In genomic region chr5:17816170-17816569, GRCm38 (mm10) we compare ENCODE assay signal across 10 mouse cellular contexts.
A peak's percentile ranks its signal among the peaks of the same experiment; 100 is the strongest.
DNase-seq lines count a peak whose midpoint lies in the region; ATAC-seq and TF ChIP-seq lines count a peak whose summit lies in the region.
"Had no signal": no experiment of that assay in that cellular context is flagged by ENCODE, and none has a peak within 500 bp of the region (broad histone marks: within the 10 kb centered on the region; RNA-seq: fewer than 3 reads in every experiment).

No protein-coding gene starts in this region.

- no peaks in the 10 kb centered on the region for H3K36me3 ChIP-seq in lung, postnatal 0 days (ENCODE audit: insufficient read depth, low read length)
- no peaks in the 10 kb centered on the region for H3K36me3 ChIP-seq in intestine, embryonic 15.5 days
- H3K36me3 ChIP-seq: liver, embryonic 15.5 days had no signal

- ATAC-seq in Patski = no peak
- ATAC-seq in lung, postnatal 0 days = no peak
- no peak for ATAC-seq in intestine, embryonic 15.5 days

- no peaks in the 10 kb centered on the region for H3K9me3 ChIP-seq in lung, postnatal 0 days (ENCODE audit: low read length)
- H3K9me3 ChIP-seq in intestine, embryonic 15.5 days = no peaks in the 10 kb centered on the region
- H3K9me3 ChIP-seq: liver, embryonic 15.5 days had no signal

- CTCF ChIA-PET in Patski (lab: Charles Lee) = interaction anchor here (0.6 to 3.1 kb wide), 14 partner anchors 10 to 903 kb away, joined by 3 to 18 read pairs (median 3); no protein-coding TSS in a partner anchor

- H3K4me2 ChIP-seq in lung, postnatal 0 days (replicated peaks; ENCODE audit: low read depth, low read length) = no peak overlapping the region
- no peak overlapping the region for H3K4me2 ChIP-seq in intestine, embryonic 15.5 days (replicated peaks)
- H3K4me2 ChIP-seq: liver, embryonic 15.5 days had no signal

- peak; percentile 20 for DNase-seq in layer of hippocampus, adult 11-12 months (ENCODE audit: low spot score)
- no peak for DNase-seq in layer of hippocampus, postnatal 36 days
- DNase-seq in ES-CJ7 (ENCODE audit: low read depth, low spot score) = peak; percentile 33
- DNase-seq in Patski (ENCODE audit: low read depth, low spot score) = peak; percentile 9
- DNase-seq in lung, postnatal 0 days (ENCODE audit: low spot score) = peak; percentile 79
- no peak for DNase-seq in urinary bladder, postnatal 36 days (ENCODE audit: low spot score in 2 of 2)
- DNase-seq in spleen, postnatal 10 days (ENCODE audit: low spot score in 2 of 2) = no peak

- POLR2A ChIA-PET in Patski (lab: Charles Lee) = no interaction called here

- no peak overlapping the region for H3K4me3 ChIP-seq in lung, postnatal 0 days (ENCODE audit: low read depth, low read length)
- H3K4me3 ChIP-seq in intestine, embryonic 15.5 days (replicated peaks) = no peak overlapping the region
- H3K4me3 ChIP-seq: erythroblast, embryonic 14.5 days; liver, embryonic 15.5 days had no signal

- H3K27ac ChIP-seq in lung, postnatal 0 days (ENCODE audit: low read length) = no peak overlapping the region
- H3K27ac ChIP-seq in intestine, embryonic 15.5 days = no peak overlapping the region
- H3K27ac ChIP-seq: liver, embryonic 15.5 days had no signal

- peak; percentile 46 for TF ChIP-seq CTCF in Patski (IDR thresholded peaks at IDR 0.05)
- peak; percentile 78 for TF ChIP-seq CTCF in lung, postnatal 0 days (IDR thresholded peaks at IDR 0.05)

- in situ Hi-C loops in Patski (cut with MboI; ENCODE audit: low pct_unique_long_range_greater_than_20kb) = loop anchor here (10.0 kb wide), 1 partner anchor 229 kb away; no protein-coding TSS in a partner anchor

- no peak overlapping the region for H3K9ac ChIP-seq in lung, postnatal 0 days (replicated peaks; ENCODE audit: low read depth)
- no peak overlapping the region for H3K9ac ChIP-seq in intestine, embryonic 15.5 days
- H3K9ac ChIP-seq: liver, embryonic 15.5 days had no signal

- peak; percentile 46; the same call in 1 of the 2 replicates for TF ChIP-seq EP300 in lung, postnatal 0 days (IDR thresholded peaks at IDR 0.05)

- peaks cover 28% of the 10 kb centered on the region for H3K27me3 ChIP-seq in Patski
- no peaks in the 10 kb centered on the region for H3K27me3 ChIP-seq in lung, postnatal 0 days (replicated peaks; ENCODE audit: insufficient read depth, low read length)
- no peaks in the 10 kb centered on the region for H3K27me3 ChIP-seq in intestine, embryonic 15.5 days (replicated peaks)
- H3K27me3 ChIP-seq: liver, embryonic 15.5 days had no signal

- H3K4me1 ChIP-seq in lung, postnatal 0 days (ENCODE audit: insufficient read depth, low read depth, low read length) = no peaks in the 10 kb centered on the region
- no peaks in the 10 kb centered on the region for H3K4me1 ChIP-seq in intestine, embryonic 15.5 days (replicated peaks)
- H3K4me1 ChIP-seq: liver, embryonic 15.5 days had no signal

- 2% methylated on average over 2 of the region's 2 CpGs for WGBS in lung, postnatal 0 days
- WGBS in intestine, embryonic 15.5 days = 3% methylated on average over 2 of the region's 2 CpGs

Comparison
In these comparisons a context has a peak if more than half of its experiments do, and no peak if none do; other contexts are left out.
1. DNase-seq: peak in layer of hippocampus, adult 11-12 months (single experiment), ES-CJ7 (single experiment), Patski (single experiment) and lung, postnatal 0 days (single experiment); none in layer of hippocampus, postnatal 36 days (0 of 2), urinary bladder, postnatal 36 days (0 of 2) and spleen, postnatal 10 days (0 of 2).